Mouse (Mus musculus) liver, embryonic 11.5 days (tissue): Measurements from ENCODE around the gene Galnt5. TPM values are rescaled to one million over a fixed set of nuclear protein-coding genes. Genes with fewer than 3 reads are reported as not detected.

ENCODE experiments used
- ATAC-seq: fragments of 200-750 bp; cut with Nextera tagmentation; replicated peaks from 2 replicates; pipeline ENCODE4 v1.8.0; 2017; ENCODE audit warnings: moderate number of reproducible peaks, mild to moderate bottlenecking, moderate TSS enrichment, moderate library complexity; ENCODE audit not compliant: low FRiP score
- DNase-seq: peaks from one replicate; pipeline ENCODE4 v3.0.0-alpha.2; 2017; ENCODE audit warnings: low spot score
- H3K27ac ChIP-seq: fragments of 300-500 bp; sonication (generic); 2 replicates; pipeline ENCODE4 v1.5.1; 2014; ENCODE audit warnings: mild to moderate bottlenecking, low read depth, low read length, control low read depth
- H3K27me3 ChIP-seq: fragments of 300-500 bp; sonication (generic); replicated peaks from 2 replicates; pipeline ENCODE4 v1.6.1; 2014; ENCODE audit warnings: low read length, mixed read lengths; ENCODE audit not compliant: control insufficient read depth, insufficient read depth
- H3K36me3 ChIP-seq: fragments of 300-500 bp; sonication (generic); 2 replicates; pipeline ENCODE4 v1.6.1; 2014; ENCODE audit warnings: mild to moderate bottlenecking, low read length, moderate library complexity, mixed read lengths; ENCODE audit not compliant: control insufficient read depth, insufficient read depth
- H3K4me1 ChIP-seq: fragments of 300-500 bp; sonication (generic); replicated peaks from 2 replicates; pipeline ENCODE4 v1.6.1; 2014; ENCODE audit warnings: low read length, mixed read lengths; ENCODE audit not compliant: control insufficient read depth, insufficient read depth
- H3K4me2 ChIP-seq: fragments of 300-500 bp; sonication (generic); 2 replicates; pipeline ENCODE4 v1.6.1; 2014; ENCODE audit warnings: mild to moderate bottlenecking, control low read depth, moderate library complexity
- H3K4me3 ChIP-seq: fragments of 300-500 bp; sonication (generic); 2 replicates; pipeline ENCODE4 v1.5.1; 2014; ENCODE audit warnings: low read depth, low read length, control low read depth
- H3K9ac ChIP-seq: fragments of 300-500 bp; sonication (generic); 2 replicates; pipeline ENCODE4 v1.6.1; 2014; ENCODE audit warnings: low read depth, low read length, control low read depth
- H3K9me3 ChIP-seq: fragments of 300-500 bp; sonication (generic); 2 replicates; pipeline ENCODE4 v1.6.1; 2016; ENCODE audit warnings: low read length, inconsistent platforms, mixed read lengths; ENCODE audit not compliant: control insufficient read depth
- WGBS: fragments of 180-500 bp; shearing (Covaris S2); extraction: QIAGEN DNeasy Blood & Tissue Kit; methylation state at CpG from one replicate; pipeline ENCODE4 v1.1.7; 2014; 5-methylcytosine and 5-hydroxymethylcytosine counted together
- polyA plus RNA-seq: library from polyadenylated mRNA; unstranded; fragments of >200 nt; fragmentation: Nextera tagmentation; extraction: Ambion mirVana; gene quantifications from 2 replicates; pipeline ENCODE4 v1.2.1, GENCODE M21; 2014

Galnt5 gene
- polyA plus RNA-seq, 1 experiment from 2014 or later = 0.16 TPM

- H3K4me3 ChIP-seq = no peak overlapping the region
- no peak for DNase-seq
- H3K9ac ChIP-seq = no peak overlapping the region
- WGBS = 31% methylated on average over 7 of the region's 7 CpGs
- no peaks in the 10 kb centered on the region for H3K27me3 ChIP-seq
- H3K36me3 ChIP-seq = no peaks in the 10 kb centered on the region
- no peak for ATAC-seq
- H3K4me1 ChIP-seq = no peaks in the 10 kb centered on the region
- H3K9me3 ChIP-seq = no peaks in the 10 kb centered on the region
- H3K27ac ChIP-seq = no peak overlapping the region
- no peak overlapping the region for H3K4me2 ChIP-seq
These were observed 31.7 kb downstream of the Galnt5 start for GRCm38 (mm10) chr2:58029404-58029803.

- WGBS = 78% methylated on average over 3 of the region's 3 CpGs
- no peaks in the 10 kb centered on the region for H3K4me1 ChIP-seq
- DNase-seq = no peak
These were observed 33.7 kb downstream of the Galnt5 start for GRCm38 (mm10) chr2:58031431-58031830.

GRCm38 (mm10) chr2:58035635-58036034, 38.0 kb downstream of the Galnt5 start:
- H3K4me2 ChIP-seq = no peak overlapping the region
- no peak overlapping the region for H3K9ac ChIP-seq
- peak; percentile 83 for ATAC-seq
- no peaks in the 10 kb centered on the region for H3K9me3 ChIP-seq
- 37% methylated on average over 4 of the region's 4 CpGs for WGBS
- H3K4me1 ChIP-seq = no peaks in the 10 kb centered on the region
- no peaks in the 10 kb centered on the region for H3K27me3 ChIP-seq
- H3K27ac ChIP-seq = no peak overlapping the region
- DNase-seq = no peak
- H3K4me3 ChIP-seq = no peak overlapping the region
- H3K36me3 ChIP-seq = no peaks in the 10 kb centered on the region

More at GRCm38 (mm10) chr2:58031431-58031830, 33.7 kb downstream of the Galnt5 start:
- ATAC-seq = no peak
- H3K4me2 ChIP-seq = no peak overlapping the region
- no peaks in the 10 kb centered on the region for H3K36me3 ChIP-seq
- no peak overlapping the region for H3K27ac ChIP-seq
- H3K27me3 ChIP-seq = no peaks in the 10 kb centered on the region
- H3K9me3 ChIP-seq = no peaks in the 10 kb centered on the region
- H3K9ac ChIP-seq = no peak overlapping the region
- no peak overlapping the region for H3K4me3 ChIP-seq

- ATAC-seq (no peak), DNase-seq (no peak)
- H3K27ac ChIP-seq = no peak overlapping the region
- H3K36me3 ChIP-seq = no peaks in the 10 kb centered on the region
- H3K9me3 ChIP-seq = no peaks in the 10 kb centered on the region
- no peak overlapping the region for H3K4me2 ChIP-seq
- no peak overlapping the region for H3K4me3 ChIP-seq
- 29% methylated on average over 2 of the region's 2 CpGs for WGBS
- H3K27me3 ChIP-seq = no peaks in the 10 kb centered on the region
- no peak overlapping the region for H3K9ac ChIP-seq
- H3K4me1 ChIP-seq = no peaks in the 10 kb centered on the region
These were observed 39.2 kb downstream of the Galnt5 start for GRCm38 (mm10) chr2:58036926-58037325.

- H3K27ac ChIP-seq = no peak overlapping the region
- no peak overlapping the region for H3K4me2 ChIP-seq
- WGBS = 61% methylated on average over 7 of the region's 7 CpGs
- no peaks in the 10 kb centered on the region for H3K4me1 ChIP-seq
- no peak overlapping the region for H3K4me3 ChIP-seq
- H3K27me3 ChIP-seq = no peaks in the 10 kb centered on the region
- no peaks in the 10 kb centered on the region for H3K36me3 ChIP-seq
- no peak for ATAC-seq
- H3K9me3 ChIP-seq = no peaks in the 10 kb centered on the region
- H3K9ac ChIP-seq = no peak overlapping the region
- DNase-seq = no peak
These were observed 44.2 kb downstream of the Galnt5 start for GRCm38 (mm10) chr2:58041867-58042266.

GRCm38 (mm10) chr2:58052821-58053581, 55.3 kb downstream of the Galnt5 start, which contains the start of gene Ermn:
TSS of gene Ermn (minus strand) at chr2:58052864.
- Histone ChIP-seq H3K4me3 (no peak within 1 kb of the TSS), H3K27ac (no peak within 1 kb of the TSS), H3K36me3 (no peaks in the 10 kb centered on the region), H3K9me3 (no peaks in the 10 kb centered on the region), H3K9ac (no peak within 1 kb of the TSS), H3K4me1 (no peaks in the 10 kb centered on the region), H3K27me3 (no peaks in the 10 kb centered on the region), H3K4me2 (no peak within 1 kb of the TSS)
- ATAC-seq (no peak), DNase-seq (no peak)
- 59% methylated on average over 7 of the region's 7 CpGs for whole genome bisulfite sequencing

- H3K4me3 ChIP-seq = no peak overlapping the region
- DNase-seq (no peak), ATAC-seq (no peak)
- no peaks in the 10 kb centered on the region for H3K27me3 ChIP-seq
- no peak overlapping the region for H3K27ac ChIP-seq
- H3K4me2 ChIP-seq = no peak overlapping the region
- H3K36me3 ChIP-seq = no peaks in the 10 kb centered on the region
- H3K4me1 ChIP-seq = no peaks in the 10 kb centered on the region
- no peaks in the 10 kb centered on the region for H3K9me3 ChIP-seq
- H3K9ac ChIP-seq = no peak overlapping the region
These were observed 57.7 kb downstream of the Galnt5 start for GRCm38 (mm10) chr2:58055383-58055782.

GRCm38 (mm10) chr2:58079849-58080248, 82.2 kb downstream of the Galnt5 start:
- H3K27me3 ChIP-seq = no peaks in the 10 kb centered on the region
- no peak overlapping the region for H3K27ac ChIP-seq
- 54% methylated on average over 1 of the region's 1 CpGs for WGBS
- no peak overlapping the region for H3K4me3 ChIP-seq
- no peaks in the 10 kb centered on the region for H3K4me1 ChIP-seq
- no peaks in the 10 kb centered on the region for H3K9me3 ChIP-seq
- DNase-seq (no peak), ATAC-seq (no peak)
- H3K4me2 ChIP-seq = no peak overlapping the region
- no peak overlapping the region for H3K9ac ChIP-seq
- no peaks in the 10 kb centered on the region for H3K36me3 ChIP-seq

GRCm38 (mm10) chr2:58086420-58086819, 88.7 kb downstream of the Galnt5 start:
- ATAC-seq (no peak), DNase-seq (no peak)
- Histone ChIP-seq H3K4me2 (no peak overlapping the region), H3K36me3 (no peaks in the 10 kb centered on the region), H3K9ac (no peak overlapping the region), H3K27ac (no peak overlapping the region), H3K4me1 (no peaks in the 10 kb centered on the region), H3K27me3 (no peaks in the 10 kb centered on the region), H3K9me3 (no peaks in the 10 kb centered on the region), H3K4me3 (no peak overlapping the region)
- WGBS = 91% methylated on average over 1 of the region's 1 CpGs
